Mouse (Mus musculus): ENCODE measurements at regions not wholly inside any gene's neighbourhood (a gene's known extent, or its start where the extent isn't known, plus 50 kb on each side); places are given as distances from the start of the nearest gene placed in this dataset.

GRCm38 (mm10) chr7:36348195-36348594 is 349.7 kb upstream of the Tshz3 start:
- Histone ChIP-seq H3K36me3 (ENCODE audit: control insufficient read depth in 1 of 2, insufficient read depth in 2 of 2, low read length in 2 of 2) (no peaks in the 10 kb centered on the region), H3K9me3 (replicated peaks; ENCODE audit: insufficient read depth, low read length) (no peaks in the 10 kb centered on the region), H3K4me1 (ENCODE audit: control insufficient read depth in 1 of 2, insufficient read depth in 2 of 2, low read length in 2 of 2) (no peaks in the 10 kb centered on the region), H3K27ac (ENCODE audit: control insufficient read depth, low read depth, low read length) (no peak overlapping the region), H3K4me3 (ENCODE audit: control insufficient read depth in 1 of 2, insufficient read depth in 1 of 2, low read depth in 2 of 2, low read length in 2 of 2) (no peak overlapping the region), H3K27me3 (ENCODE audit: control insufficient read depth in 1 of 2, insufficient read depth in 2 of 2, low read length in 2 of 2) (no peaks in the 10 kb centered on the region), H3K79me2 (ENCODE audit: control insufficient read depth, insufficient read depth, low read length, poor library complexity) (no peaks in the 10 kb centered on the region), H3K9ac (ENCODE audit: control insufficient read depth, low read depth, low read length, poor library complexity, severe bottlenecking) (no peak overlapping the region)
- no peak for TF ChIP-seq SMC3 (IDR thresholded peaks at IDR 0.05; ENCODE audit: low read depth, low read length)
- no peak for TF ChIP-seq MXI1 (IDR thresholded peaks at IDR 0.05; ENCODE audit: low read depth, low read length)
- TF ChIP-seq USF1 (IDR thresholded peaks at IDR 0.05; ENCODE audit: low read depth, low read length), result no peak
- TF ChIP-seq BHLHE40 (IDR thresholded peaks at IDR 0.05; ENCODE audit: borderline replicate concordance, low read depth, low read length), result no peak
- DNase-seq (ENCODE audit: low read depth, low spot score), result no peak

- Histone ChIP-seq H3K4me3 (ENCODE audit: control insufficient read depth in 1 of 2, insufficient read depth in 1 of 2, low read depth in 2 of 2, low read length in 2 of 2) (no peak overlapping the region), H3K27me3 (ENCODE audit: control insufficient read depth in 1 of 2, insufficient read depth in 2 of 2, low read length in 2 of 2) (no peaks in the 10 kb centered on the region), H3K4me1 (ENCODE audit: control insufficient read depth in 1 of 2, insufficient read depth in 2 of 2, low read length in 2 of 2) (no peaks in the 10 kb centered on the region), H3K9me3 (replicated peaks; ENCODE audit: insufficient read depth, low read length) (no peaks in the 10 kb centered on the region), H3K9ac (ENCODE audit: control insufficient read depth, low read depth, low read length, poor library complexity, severe bottlenecking) (no peak overlapping the region), H3K27ac (ENCODE audit: control insufficient read depth, low read depth, low read length) (no peak overlapping the region), H3K79me2 (ENCODE audit: control insufficient read depth, insufficient read depth, low read length, poor library complexity) (no peaks in the 10 kb centered on the region), H3K36me3 (ENCODE audit: control insufficient read depth in 1 of 2, insufficient read depth in 2 of 2, low read length in 2 of 2) (no peaks in the 10 kb centered on the region)
- DNase-seq (ENCODE audit: low read depth, low spot score), result no peak
- no peak for TF ChIP-seq ZC3H11A (IDR thresholded peaks at IDR 0.05; ENCODE audit: low read depth, low read length)
- no peak for TF ChIP-seq UBTF (IDR thresholded peaks at IDR 0.05; ENCODE audit: borderline replicate concordance, insufficient read depth, low read depth, low read length)
- no peak for TF ChIP-seq CHD1 (IDR thresholded peaks at IDR 0.05; ENCODE audit: low read depth, low read length)
- no peak for TF ChIP-seq POLR2A (IDR thresholded peaks at IDR 0.05; ENCODE audit: control insufficient read depth in 1 of 2, insufficient read depth in 1 of 2, low read depth in 1 of 2, low read length in 2 of 2, poor library complexity in 1 of 2)
These were observed 363.1 kb upstream of the Tshz3 start for GRCm38 (mm10) chr7:36334857-36335256.

GRCm38 (mm10) chr7:36334091-36334490 is 363.8 kb upstream of the Tshz3 start:
- Histone ChIP-seq H3K9ac (ENCODE audit: control insufficient read depth, low read depth, low read length, poor library complexity, severe bottlenecking) (no peak overlapping the region), H3K79me2 (ENCODE audit: control insufficient read depth, insufficient read depth, low read length, poor library complexity) (no peaks in the 10 kb centered on the region), H3K9me3 (replicated peaks; ENCODE audit: insufficient read depth, low read length) (no peaks in the 10 kb centered on the region), H3K27me3 (ENCODE audit: control insufficient read depth in 1 of 2, insufficient read depth in 2 of 2, low read length in 2 of 2) (no peaks in the 10 kb centered on the region), H3K4me1 (ENCODE audit: control insufficient read depth in 1 of 2, insufficient read depth in 2 of 2, low read length in 2 of 2) (no peaks in the 10 kb centered on the region), H3K4me3 (ENCODE audit: control insufficient read depth in 1 of 2, insufficient read depth in 1 of 2, low read depth in 2 of 2, low read length in 2 of 2) (no peak overlapping the region), H3K36me3 (ENCODE audit: control insufficient read depth in 1 of 2, insufficient read depth in 2 of 2, low read length in 2 of 2) (no peaks in the 10 kb centered on the region), H3K27ac (ENCODE audit: control insufficient read depth, low read depth, low read length) (no peak overlapping the region)
- TF ChIP-seq BHLHE40 (IDR thresholded peaks at IDR 0.05; ENCODE audit: borderline replicate concordance, low read depth, low read length), result no peak
- no peak for TF ChIP-seq POLR2A (IDR thresholded peaks at IDR 0.05; ENCODE audit: control insufficient read depth in 1 of 2, insufficient read depth in 1 of 2, low read depth in 1 of 2, low read length in 2 of 2, poor library complexity in 1 of 2)
- TF ChIP-seq ZNF384 (IDR thresholded peaks at IDR 0.05; ENCODE audit: low read depth, low read length), result no peak
- TF ChIP-seq KAT2A (conservative IDR thresholded peaks at IDR 0.05; ENCODE audit: low read depth, low read length), result no peak
- no peak for TF ChIP-seq MYC (IDR thresholded peaks at IDR 0.05; ENCODE audit: low read depth, low read length)
- no peak for TF ChIP-seq MAZ (IDR thresholded peaks at IDR 0.05; ENCODE audit: low read depth, low read length)
- TF ChIP-seq ELF1 (IDR thresholded peaks at IDR 0.05; ENCODE audit: low read depth, low read length), result no peak
- TF ChIP-seq SMC3 (IDR thresholded peaks at IDR 0.05; ENCODE audit: low read depth, low read length), result no peak
- TF ChIP-seq JUND (IDR thresholded peaks at IDR 0.05; ENCODE audit: low read depth, low read length), result no peak
- TF ChIP-seq CHD2 (IDR thresholded peaks at IDR 0.05; ENCODE audit: low read length), result no peak
- TF ChIP-seq POLR2AphosphoS2 (IDR thresholded peaks at IDR 0.05; ENCODE audit: low read length), result no peak
- TF ChIP-seq HCFC1 (IDR thresholded peaks at IDR 0.05; ENCODE audit: low read depth, low read length), result no peak
- no peak for TF ChIP-seq TBP (IDR thresholded peaks at IDR 0.05; ENCODE audit: low read depth, low read length)
- no peak for TF ChIP-seq CTCF (IDR thresholded peaks at IDR 0.05 in 2 of 3, conservative IDR thresholded peaks at IDR 0.05 in 1 of 3; ENCODE audit: control insufficient read depth in 1 of 3, insufficient read depth in 1 of 3, low read depth in 2 of 3, low read length in 3 of 3, poor library complexity in 1 of 3, severe bottlenecking in 1 of 3)
- TF ChIP-seq GABPA (IDR thresholded peaks at IDR 0.05; ENCODE audit: low read depth, low read length), result no peak
- TF ChIP-seq ZC3H11A (IDR thresholded peaks at IDR 0.05; ENCODE audit: low read depth, low read length), result no peak
- TF ChIP-seq POLR2AphosphoS5 (IDR thresholded peaks at IDR 0.05; ENCODE audit: borderline replicate concordance, low read depth, low read length), result no peak
- no peak for TF ChIP-seq MAX (IDR thresholded peaks at IDR 0.05; ENCODE audit: low read length)
- DNase-seq (ENCODE audit: low read depth, low spot score), result no peak
